Mouse (Mus musculus): ENCODE results near the gene Nkg7.

Nkg7 gene

GRCm38 (mm10) chr7:43448246-43448645 lies 11.4 kb downstream of the Nkg7 start:
- DNase-seq, result no peak

GRCm38 (mm10) chr7:43449811-43450210 lies 12.9 kb downstream of the Nkg7 start:
- no peak for DNase-seq

- no peak for DNase-seq
Observed at GRCm38 (mm10) chr7:43451726-43452125, 14.9 kb downstream of the Nkg7 start.

- peak; percentile 21 for DNase-seq
Observed at GRCm38 (mm10) chr7:43452609-43453008, 15.7 kb downstream of the Nkg7 start.

DNA sequence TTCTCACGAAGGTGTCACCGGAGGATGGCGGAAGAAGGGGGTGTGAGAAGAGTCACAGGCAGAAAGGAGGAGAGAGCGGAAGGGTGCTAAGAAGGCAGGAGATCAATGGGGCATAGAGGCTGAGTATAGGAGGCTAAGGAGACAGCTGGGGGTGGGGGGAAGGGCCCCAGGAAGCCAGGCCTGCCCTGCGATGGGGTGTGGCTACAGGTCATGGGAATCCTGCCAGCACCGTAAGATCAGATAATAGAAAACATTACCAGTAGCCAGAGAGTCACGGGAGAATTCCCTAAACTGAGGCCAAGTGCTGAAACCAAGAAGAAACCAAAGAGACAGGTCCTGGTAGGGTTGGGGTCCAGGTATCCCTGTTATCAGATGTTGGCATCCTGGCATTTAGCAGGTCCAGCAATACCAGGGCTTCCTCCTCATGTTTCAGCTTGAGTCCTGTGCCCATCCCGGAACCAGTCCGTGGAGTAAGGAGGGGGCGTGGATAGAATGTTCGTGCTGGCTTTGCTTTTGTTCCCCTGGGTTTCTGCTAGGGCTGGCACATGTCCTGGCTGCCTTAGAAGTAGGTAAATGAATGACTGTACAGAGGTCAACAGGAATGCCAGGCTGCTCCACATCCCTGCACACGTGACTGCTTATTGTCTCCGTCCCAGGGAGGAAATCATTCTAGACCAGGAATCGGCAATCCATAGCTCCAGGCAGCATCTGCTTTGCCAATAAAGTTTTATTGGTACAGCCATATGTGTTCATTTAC lies 16.9 kb downstream of the Nkg7 start:
- DNase-seq, result no peak

DNA sequence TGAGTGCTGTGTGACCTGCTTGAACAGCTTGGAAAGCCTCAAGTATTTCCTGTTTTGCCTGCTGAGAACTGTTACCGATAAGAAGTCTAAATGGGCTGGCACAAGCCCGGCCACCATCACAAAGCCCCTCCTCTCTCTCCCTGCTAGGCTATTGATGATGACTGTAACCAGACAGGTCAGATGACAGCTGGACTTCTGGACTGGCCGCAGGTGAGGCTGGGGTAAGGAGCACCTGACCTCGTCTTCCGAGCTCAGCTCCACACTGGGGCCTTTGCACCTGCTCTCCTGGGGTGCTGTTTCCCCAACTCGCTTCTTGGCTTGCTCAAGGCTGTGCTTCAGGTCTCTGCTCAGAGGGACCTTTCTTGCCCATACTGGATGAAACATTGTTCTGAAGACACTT lies 17.5 kb downstream of the Nkg7 start:
- DNase-seq, result no peak

DNA sequence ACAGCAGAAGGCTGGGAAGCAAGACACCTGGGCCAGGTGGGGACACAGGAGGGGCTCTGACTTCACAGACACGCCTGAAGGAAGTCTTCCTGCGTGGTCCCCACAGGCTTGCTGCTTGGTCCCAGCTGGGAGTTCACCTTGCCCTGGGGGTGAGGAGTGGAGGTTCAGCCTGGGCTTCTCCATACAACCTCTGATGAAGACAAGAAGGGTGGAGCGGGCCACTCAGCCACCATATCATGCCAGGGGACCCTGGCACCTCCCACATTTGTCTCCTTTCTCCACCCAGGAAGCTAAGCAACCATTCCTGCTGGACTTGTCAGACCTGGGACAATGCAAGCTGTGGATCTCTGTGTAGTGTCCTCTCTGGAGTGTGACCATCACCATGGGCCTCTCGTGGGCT lies 26.0 kb downstream of the Nkg7 start, which contains the start of gene Vsig10l:
Vsig10l (plus strand) TSS at position 301 of the 400 bp plus-strand sequence.
- no peak for DNase-seq

GRCm38 (mm10) chr7:43463976-43464375 lies 27.1 kb downstream of the Nkg7 start:
- no peak for DNase-seq

GRCm38 (mm10) chr7:43464864-43465343 lies 28.0 kb downstream of the Nkg7 start:
- no peak for DNase-seq

DNA sequence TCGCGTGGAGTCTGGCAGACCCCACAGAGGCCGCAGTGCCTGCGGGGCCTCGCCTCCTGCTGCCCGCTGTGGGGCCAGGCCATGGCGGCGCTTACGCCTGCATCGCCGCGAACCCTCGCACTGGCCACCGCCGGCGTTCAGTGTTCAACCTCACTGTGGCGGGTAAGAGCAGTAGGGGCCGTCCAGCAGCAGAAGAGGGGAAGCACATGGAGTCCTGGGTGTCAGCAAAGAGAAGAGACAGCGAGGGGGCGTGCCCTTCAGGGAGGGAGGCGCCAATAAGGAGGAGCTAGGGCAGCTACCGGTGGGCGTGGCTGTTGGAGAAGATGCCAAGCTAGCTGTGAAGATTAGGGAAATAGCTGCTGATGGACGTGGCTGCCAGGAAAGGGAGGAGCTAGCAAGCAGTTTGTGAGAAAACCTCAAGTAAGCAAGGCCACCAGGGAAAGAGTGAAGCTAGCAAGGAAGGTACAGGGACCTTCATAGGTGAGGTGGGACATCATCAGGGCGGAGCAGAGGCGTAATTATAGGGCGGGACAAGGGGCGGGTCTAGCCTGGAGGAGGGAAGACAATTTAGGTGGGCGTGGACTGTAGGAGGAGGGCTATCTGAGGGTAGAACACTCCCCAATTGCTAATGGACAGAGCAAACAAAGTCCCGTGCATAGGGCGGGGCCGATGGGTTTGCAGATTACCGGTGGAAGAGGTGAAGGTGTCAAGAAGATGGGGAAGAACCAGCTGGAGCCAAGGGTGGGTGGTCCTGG lies 28.6 kb downstream of the Nkg7 start:
- peak; percentile 95 for DNase-seq

GRCm38 (mm10) chr7:43466099-43466694 lies 29.3 kb downstream of the Nkg7 start:
- peak; percentile 88 for DNase-seq

GRCm38 (mm10) chr7:43470373-43470772 lies 33.5 kb downstream of the Nkg7 start:
- DNase-seq, result peak; percentile 66

GRCm38 (mm10) chr7:43475706-43476105 lies 38.8 kb downstream of the Nkg7 start:
- no peak for DNase-seq

GRCm38 (mm10) chr7:43476376-43476775 lies 39.5 kb downstream of the Nkg7 start:
- peak; percentile 56 for DNase-seq

DNA sequence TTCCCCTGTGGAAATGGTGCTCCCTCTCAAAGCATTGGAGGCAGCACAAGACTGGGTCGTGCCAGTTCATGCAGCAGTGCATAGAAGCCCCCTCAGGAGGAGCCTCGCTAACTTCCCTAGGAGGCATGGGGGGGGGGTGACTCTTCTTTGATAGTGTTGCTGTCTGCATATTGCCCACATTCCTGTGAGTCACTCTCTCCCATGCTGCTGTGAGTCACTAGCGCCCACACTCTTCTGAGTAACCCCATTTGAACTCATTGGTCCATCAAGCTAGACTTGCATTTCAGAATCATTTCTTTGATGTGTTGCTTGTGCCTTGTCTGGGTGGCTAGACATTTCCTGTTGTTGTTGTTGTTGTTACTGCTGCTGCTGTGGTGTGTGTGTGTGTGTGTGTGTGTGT lies 44.3 kb downstream of the Nkg7 start:
- DNase-seq, result no peak

DNA sequence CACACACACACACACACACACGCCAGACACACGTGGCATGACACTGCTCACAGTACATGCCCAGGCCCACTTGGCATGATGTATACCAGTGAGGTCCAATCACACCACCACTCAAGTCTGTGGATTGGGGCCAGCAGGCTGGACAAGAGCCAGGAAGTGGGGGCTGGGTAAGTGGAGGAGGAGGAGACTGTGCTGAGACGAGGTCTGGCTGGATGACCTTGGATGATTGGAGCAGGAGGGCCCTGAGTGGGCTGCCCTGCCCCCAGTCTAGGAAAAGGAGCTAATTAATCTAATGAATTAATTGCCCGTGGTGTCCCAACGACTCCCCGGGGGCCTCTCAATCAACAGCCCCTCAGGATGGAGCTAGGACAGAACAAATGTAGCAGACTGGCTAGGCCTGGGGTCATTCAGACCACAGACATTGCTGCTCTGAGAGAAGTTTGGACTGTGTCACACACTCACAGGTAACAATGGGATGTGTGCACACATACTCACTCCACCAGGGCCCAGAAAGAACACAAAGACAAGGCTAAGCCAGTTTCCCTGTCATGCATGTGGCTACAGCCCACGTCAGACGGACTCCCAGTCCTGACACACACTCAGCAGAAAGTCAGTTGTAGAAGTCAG lies 45.3 kb downstream of the Nkg7 start:
- DNase-seq, result peak; percentile 82

DNA sequence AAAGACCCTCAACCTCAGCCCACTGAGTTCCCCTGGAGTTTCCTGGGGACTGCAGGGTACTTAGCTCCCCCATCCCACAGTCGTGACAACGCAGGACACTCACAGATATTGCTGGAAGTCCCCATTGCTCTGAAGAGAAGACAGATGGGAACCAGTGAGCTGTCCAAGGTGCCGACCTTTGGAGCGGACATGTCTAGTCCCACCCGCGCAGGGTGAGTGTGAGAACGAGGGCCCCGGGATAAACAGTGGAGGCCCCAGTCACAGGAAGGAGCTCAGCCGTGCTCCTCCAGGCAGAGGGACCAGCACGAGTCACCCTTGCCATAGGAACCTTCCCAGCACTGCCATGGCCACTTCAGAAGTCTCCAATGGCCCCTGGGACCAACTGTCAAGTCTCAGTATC lies 46.4 kb downstream of the Nkg7 start:
- peak; percentile 33 for DNase-seq
